Mouse (Mus musculus) heart, embryonic 14.5 days (tissue): Measurements from ENCODE around the gene Ubr4. TPM values are rescaled to one million over a fixed set of nuclear protein-coding genes. Genes with fewer than 3 reads are reported as not detected.

Experiments used
- microRNA-seq: library from miRNA; unstranded; fragments of <30 nt; microRNA quantifications from one replicate; pipeline ENCODE4, GENCODE M21; 2016
- polyA plus RNA-seq: library from polyadenylated mRNA; unstranded; fragments of >200 nt; fragmentation: Nextera tagmentation; extraction: Ambion mirVana; gene quantifications from 2 replicates; pipeline ENCODE4 v1.2.1, GENCODE M21; 2014

Ubr4 gene
- polyA plus RNA-seq, 1 experiment from 2014 or later, result 63.8 TPM

Small RNA genes within 50 kb of the gene (microRNA-seq; reads per million reads assigned to microRNA genes)
- gene Gm24245 (0.84 reads per million), gene Gm25732 (not detected)

Other genes starting within 250 kb of the Ubr4 start
- gene Minos1, start 221.5 kb upstream of the Ubr4 start, polyA plus RNA-seq, result 761 and 765 TPM in 2 replicates
- gene Capzb, start 159.7 kb upstream of the Ubr4 start, polyA plus RNA-seq, result 292 and 301 TPM in 2 replicates
- 8.0 and 8.3 TPM in 2 replicates for gene Pqlc2, start 41.9 kb upstream of the Ubr4 start, polyA plus RNA-seq
- 61.9 and 62.6 TPM in 2 replicates for gene Akr7a5, start 41.9 kb upstream of the Ubr4 start, polyA plus RNA-seq
- 65.1 and 65.4 TPM in 2 replicates for gene Mrto4, start within 50 bp of the Ubr4 start, polyA plus RNA-seq
- 36.6 and 37.7 TPM in 2 replicates for gene Emc1, start within 50 bp of the Ubr4 start, polyA plus RNA-seq
- 4.4 and 4.6 TPM in 2 replicates for gene Iffo2, start 177.9 kb downstream of the Ubr4 start, polyA plus RNA-seq